Mouse (Mus musculus): ENCODE data around the gene Dusp19.

Dusp19 gene

GRCm38 (mm10) chr2:80638364-80639241, 21.8 kb downstream of the Dusp19 start:
- peak; percentile 95 for DNase-seq

DNA sequence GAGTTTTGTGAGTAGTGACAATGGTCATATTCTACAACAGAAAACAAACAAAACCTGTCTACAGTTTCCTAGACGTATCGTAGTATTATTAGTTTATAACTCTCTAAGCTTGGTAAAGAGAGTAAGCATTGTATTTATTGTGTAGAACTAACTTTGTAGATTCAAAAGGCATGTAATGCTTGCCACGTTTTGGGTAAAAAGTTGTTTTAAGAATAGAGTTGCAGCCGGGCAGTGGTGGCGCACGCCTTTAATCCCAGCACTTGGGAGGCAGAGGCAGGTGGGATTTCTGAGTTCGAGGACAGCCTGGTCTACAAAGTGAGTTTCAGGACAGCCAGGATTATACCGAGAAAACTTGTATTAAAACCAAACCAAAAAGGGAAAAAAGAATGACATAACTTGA, 22.6 kb downstream of the Dusp19 start:
- no peak for DNase-seq

- no peak for DNase-seq
Measured at GRCm38 (mm10) chr2:80639864-80640263, 23.0 kb downstream of the Dusp19 start.

DNA sequence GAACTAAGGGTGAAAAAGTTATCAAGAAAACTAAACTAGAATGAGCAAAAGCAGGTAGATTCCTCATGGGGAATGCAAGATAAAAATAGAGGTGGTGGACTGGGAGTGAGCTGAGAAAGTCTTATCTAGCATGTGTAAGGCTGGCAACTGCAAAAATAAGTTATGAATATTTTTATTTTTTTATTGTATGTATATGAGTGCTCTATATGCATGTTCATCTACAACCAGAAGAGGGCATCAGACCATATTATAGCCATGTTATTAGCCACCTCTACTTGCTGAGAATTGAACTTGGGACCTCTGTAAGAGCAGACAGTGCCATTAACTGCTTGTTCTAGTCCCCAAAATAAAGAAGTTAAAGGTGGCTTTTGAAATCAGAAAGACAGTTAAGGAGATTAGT, 44.6 kb downstream of the Dusp19 start:
- no peak for DNase-seq

- no peak for DNase-seq
Measured at GRCm38 (mm10) chr2:80662682-80663081, 45.8 kb downstream of the Dusp19 start.

- DNase-seq, result no peak
Measured at GRCm38 (mm10) chr2:80667396-80667964, 50.6 kb downstream of the Dusp19 start.

DNA sequence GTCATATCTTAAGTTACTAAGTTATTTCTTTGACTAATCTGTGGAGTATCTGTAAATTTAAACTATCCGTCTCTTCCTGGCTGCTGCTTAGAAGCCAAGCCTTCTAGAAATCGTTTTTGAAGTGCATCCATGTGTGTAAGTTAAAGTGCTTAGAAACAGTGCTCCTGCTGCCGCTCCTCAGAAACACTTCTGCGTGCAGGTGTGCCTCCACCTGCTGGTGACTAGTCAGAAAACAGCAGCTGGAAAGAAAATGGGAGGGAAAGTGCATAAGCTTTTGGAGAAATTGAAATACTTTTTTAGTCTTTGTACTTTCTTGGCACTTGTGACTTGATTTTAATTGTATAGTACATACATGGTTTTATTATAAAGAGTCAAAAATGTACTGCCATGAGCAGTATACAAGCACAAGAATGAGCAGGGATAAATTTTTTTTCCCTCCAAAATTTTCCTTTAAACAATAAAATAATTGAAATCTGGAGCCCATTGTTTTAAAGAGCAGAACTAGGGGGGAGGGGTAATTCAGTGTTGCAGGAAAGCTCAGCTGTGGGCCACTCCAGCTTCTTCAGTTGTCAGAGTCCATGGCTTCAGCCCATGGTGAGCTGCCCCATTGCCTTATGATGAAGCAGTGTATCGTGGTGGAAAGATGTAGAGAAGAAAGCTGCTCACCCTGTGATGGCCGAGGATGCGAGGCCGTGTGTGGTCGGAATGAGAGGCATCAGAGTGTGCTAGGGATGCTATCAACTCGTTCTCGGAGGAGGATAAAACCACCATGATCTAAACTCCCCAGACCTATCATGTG, 53.2 kb downstream of the Dusp19 start:
- DNase-seq, result peak; percentile 11

DNA sequence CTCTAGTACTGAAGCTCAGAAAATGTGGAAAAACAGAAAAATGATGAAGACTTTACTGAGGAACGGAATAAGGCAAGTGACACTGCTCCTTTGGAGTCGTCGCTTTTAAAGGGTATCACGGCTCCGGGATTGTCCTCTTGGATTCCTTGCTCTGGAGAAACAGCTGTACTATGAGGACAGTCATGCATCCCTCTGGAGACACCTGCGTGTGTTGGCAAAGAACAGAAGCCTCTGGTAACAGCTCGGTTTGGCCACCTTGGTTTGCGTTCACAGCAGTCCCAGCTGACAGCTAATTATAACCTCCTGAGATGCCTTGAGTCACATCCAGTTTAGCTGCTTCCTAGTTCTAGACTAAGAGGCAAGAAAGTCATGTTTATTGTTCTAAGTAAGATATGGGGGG, 62.0 kb downstream of the Dusp19 start:
- DNase-seq, result no peak
